Mouse (Mus musculus) mesoderm, embryonic 11.5 days (tissue): Measurements from ENCODE around the gene Cdh3.

ENCODE experiments used
- DNase-seq: peaks from one replicate; pipeline ENCODE4 v3.0.0-alpha.2; 2012; ENCODE audit warnings: low read depth, low spot score

Gene Cdh3

DNA sequence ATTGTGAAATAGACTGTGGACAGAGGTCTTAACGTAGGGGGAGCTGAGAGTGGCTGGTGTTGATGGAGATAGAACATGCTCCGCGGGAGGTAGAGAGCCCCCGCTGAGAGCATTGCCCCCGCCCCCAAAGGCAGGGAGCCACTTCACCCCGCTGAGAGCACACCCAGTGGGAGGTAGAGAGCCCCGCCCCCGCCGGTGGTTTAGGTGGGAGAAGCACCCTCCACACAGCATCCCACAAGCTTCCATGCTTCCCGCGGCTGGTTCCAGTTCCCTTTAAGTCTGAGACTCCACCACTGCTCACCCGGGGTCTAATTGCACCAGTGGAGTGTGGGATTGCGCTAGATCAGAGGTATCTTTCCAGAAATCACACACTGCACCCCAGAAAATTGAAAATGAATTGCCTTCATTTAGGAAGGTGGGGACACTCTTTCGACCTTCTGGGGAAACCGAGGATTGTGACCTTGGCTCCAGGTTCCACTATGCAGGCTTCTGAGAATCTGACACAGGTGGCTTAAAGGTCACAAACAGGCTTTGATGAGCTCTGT is 96.0 kb downstream of the Cdh3 start:
- no peak for DNase-seq
